ENCODE assay signal across 8 mouse cellular contexts in the genomic region with DNA sequence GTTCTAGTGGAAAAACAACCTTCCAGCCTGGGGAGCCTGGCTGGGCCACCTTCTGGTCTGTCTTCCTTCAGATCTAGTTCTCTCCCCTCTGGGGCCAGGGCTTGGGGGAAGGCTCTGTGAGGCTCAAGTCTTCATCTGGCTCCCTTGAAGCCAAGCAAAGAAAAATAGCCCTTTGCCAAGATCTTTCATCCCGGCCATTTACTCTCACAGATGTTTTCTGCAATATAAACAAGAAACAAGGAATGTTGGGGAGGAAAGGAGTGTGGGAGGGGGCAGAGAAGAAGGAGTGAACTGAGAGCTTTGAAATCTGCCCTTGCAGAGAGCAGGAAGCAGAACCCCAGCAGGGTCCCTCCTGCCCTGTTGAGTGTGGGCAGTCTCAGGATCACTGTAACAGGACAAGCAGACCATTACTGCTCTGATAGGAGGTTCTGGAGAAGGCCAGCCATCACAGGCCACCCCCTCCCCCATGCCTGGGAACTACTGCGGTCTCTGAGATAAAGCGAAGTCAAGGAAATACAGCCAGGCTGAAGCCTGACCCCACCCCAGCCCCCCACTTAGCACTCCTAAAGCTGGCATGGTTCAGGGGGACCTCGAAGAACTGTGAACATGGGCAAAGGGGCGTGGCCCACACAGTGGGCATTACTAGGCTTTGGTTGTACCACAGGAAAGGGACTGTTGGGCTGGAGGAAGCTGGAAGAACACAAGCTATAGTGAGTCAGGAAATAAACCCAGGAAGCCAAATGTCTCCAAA.
DNase-seq lines count a peak whose midpoint lies in the region; ATAC-seq and TF ChIP-seq lines count a peak whose summit lies in the region.

No protein-coding gene starts in this region.

- ATAC-seq in heart, embryonic 16.5 days (replicated peaks; ENCODE audit: extremely low read depth, insufficient read depth, low FRiP score), result peak; percentile 72
- peak; percentile 79 for ATAC-seq in liver, embryonic 12.5 days

- TF ChIP-seq POLR2A in CH12.LX (IDR thresholded peaks at IDR 0.05; ENCODE audit: low read depth, low read length), result no peak

- H3K9ac ChIP-seq in CH12.LX (ENCODE audit: insufficient read depth, low read depth), result peak overlapping the region; percentile 4; the same call in 1 of the 2 replicates
- H3K9ac ChIP-seq in heart, embryonic 16.5 days (ENCODE audit: low read length), result peak overlapping the region; percentile 35
- 0 out of 2 replicates have a peak overlapping the region, but pooled peaks have one; percentile 10 for H3K9ac ChIP-seq in liver, embryonic 12.5 days

- H3K4me1 ChIP-seq in CH12.LX (ENCODE audit: control insufficient read depth in 1 of 2, insufficient read depth in 2 of 2), result peaks cover 64 to 89% of the 10 kb centered on the region in 2 experiments
- peaks cover 48% of the 10 kb centered on the region for H3K4me1 ChIP-seq in heart, embryonic 16.5 days (ENCODE audit: control insufficient read depth, insufficient read depth, low read length)
- peaks cover 45% of the 10 kb centered on the region for H3K4me1 ChIP-seq in liver, embryonic 12.5 days

- no peaks in the 10 kb centered on the region for H3K36me3 ChIP-seq in CH12.LX (replicated peaks in 1 of 2; ENCODE audit: control insufficient read depth in 1 of 2, insufficient read depth in 1 of 2, low read length in 1 of 2)
- no peaks in the 10 kb centered on the region for H3K36me3 ChIP-seq in heart, embryonic 16.5 days (ENCODE audit: control insufficient read depth, insufficient read depth)
- H3K36me3 ChIP-seq in liver, embryonic 12.5 days, result no peaks in the 10 kb centered on the region

- no peak for TF ChIP-seq CTCF in gastrocnemius, adult 2 months (IDR thresholded peaks at IDR 0.05)
- TF ChIP-seq CTCF in CH12.LX (conservative IDR thresholded peaks at IDR 0.05 in 1 of 2, IDR thresholded peaks at IDR 0.05 in 1 of 2; ENCODE audit: low read depth in 2 of 2, low read length in 2 of 2), result no peak

- TF ChIP-seq RAD21 in CH12.LX (IDR thresholded peaks at IDR 0.05; ENCODE audit: low read depth, low read length), result no peak

- no peaks in the 10 kb centered on the region for H3K79me2 ChIP-seq in CH12.LX (replicated peaks; ENCODE audit: control insufficient read depth, extremely low read depth, insufficient read depth, poor library complexity, severe bottlenecking)

- H3K4me2 ChIP-seq in CH12.LX (ENCODE audit: insufficient read depth, low read depth, poor library complexity, severe bottlenecking), result no peak overlapping the region
- no peak overlapping the region for H3K4me2 ChIP-seq in heart, embryonic 16.5 days (ENCODE audit: low read depth, low read length)
- H3K4me2 ChIP-seq in liver, embryonic 12.5 days, result peak overlapping the region; percentile 21; the same call in 1 of the 2 replicates

- dilution Hi-C loops in CH12.LX (cut with MboI; ENCODE audit: extremely low pct_ligation_motif_present, extremely low pct_unique_long_range_greater_than_20kb, low sequenced_read_pairs), result no loop called here

- H3K27ac ChIP-seq in gastrocnemius, adult 2 months, result peak overlapping the region; percentile 64
- peak overlapping the region; percentile 15; the same call in 1 of the 2 replicates for H3K27ac ChIP-seq in CH12.LX (ENCODE audit: insufficient read depth, low read depth)
- H3K27ac ChIP-seq in heart, embryonic 16.5 days (ENCODE audit: low read length), result peak overlapping the region; percentile 77
- H3K27ac ChIP-seq in liver, embryonic 12.5 days, result peak overlapping the region; percentile 65

- no peak for TF ChIP-seq EP300 in CH12.LX (IDR thresholded peaks at IDR 0.05; ENCODE audit: low read length)

- H3K9me3 ChIP-seq in CH12.LX (replicated peaks; ENCODE audit: low read length), result no peaks in the 10 kb centered on the region
- no peaks in the 10 kb centered on the region for H3K9me3 ChIP-seq in heart, embryonic 16.5 days (replicated peaks; ENCODE audit: control insufficient read depth, low read length)
- H3K9me3 ChIP-seq in liver, embryonic 12.5 days (replicated peaks), result no peaks in the 10 kb centered on the region

- no peak overlapping the region for H3K4me3 ChIP-seq in gastrocnemius, adult 2 months
- no peak overlapping the region for H3K4me3 ChIP-seq in CH12.LX (replicated peaks in 1 of 3; ENCODE audit: low read depth in 2 of 3, low read length in 2 of 3, poor library complexity in 1 of 3)
- no peak overlapping the region for H3K4me3 ChIP-seq in heart, embryonic 16.5 days (ENCODE audit: low read length)
- no peak overlapping the region for H3K4me3 ChIP-seq in liver, embryonic 12.5 days

- DNase-seq in gastrocnemius, adult 2 months, result no peak
- no peak for DNase-seq in gastrocnemius, postnatal 36 days
- DNase-seq in CH12.LX (ENCODE audit: extremely low read depth) (no peak), MN1 (ENCODE audit: low spot score) (no peak)
- DNase-seq in layer of hippocampus, postnatal 10 days (ENCODE audit: low spot score in 2 of 2), result no peak
- no peak for DNase-seq in layer of hippocampus, postnatal 25 days (ENCODE audit: extremely low spot score in 1 of 2, low spot score in 1 of 2)

- H3K27me3 ChIP-seq in CH12.LX (replicated peaks), result no peaks in the 10 kb centered on the region
- no peaks in the 10 kb centered on the region for H3K27me3 ChIP-seq in heart, embryonic 16.5 days (ENCODE audit: control insufficient read depth, insufficient read depth, low read length)
- no peaks in the 10 kb centered on the region for H3K27me3 ChIP-seq in liver, embryonic 12.5 days (replicated peaks)

- intact Hi-C loops in gastrocnemius, adult 2 months (cut with DNase I), result no loop called here
- intact Hi-C loops in gastrocnemius, postnatal 36 days (cut with DNase I), result no loop called here

- WGBS in heart, embryonic 16.5 days, result 33% methylated on average over 5 of the region's 5 CpGs
- WGBS in liver, embryonic 12.5 days (ENCODE audit: insufficient replicate concordance), result 14% methylated on average over 5 of the region's 5 CpGs

- in situ Hi-C loops in CH12.LX (cut with MboI; ENCODE audit: low pct_ligation_motif_present, low pct_unique_long_range_greater_than_20kb, low sequenced_read_pairs), result no loop called here

TF ChIP-seq in CH12.LX, 34 proteins besides CTCF, POLR2A, EP300 and RAD21:
- TF ChIP-seq MAX (IDR thresholded peaks at IDR 0.05; ENCODE audit: low read length) (0 out of 2 replicates have a peak, but pooled peaks have one; percentile 14), SIN3A (IDR thresholded peaks at IDR 0.05; ENCODE audit: low read length) (no peak), USF1 (IDR thresholded peaks at IDR 0.05; ENCODE audit: low read depth, low read length) (no peak), NELFE (IDR thresholded peaks at IDR 0.05; ENCODE audit: low read depth, low read length) (no peak), CHD2 (IDR thresholded peaks at IDR 0.05; ENCODE audit: low read length) (0 out of 2 replicates have a peak, but pooled peaks have one; percentile 35)
TF ChIP-seq in CH12.LX: peak in this region for 2.

Comparison
In these comparisons a context has a peak if more than half of its experiments do, and no peak if none do; other contexts are left out.
1. H3K27ac ChIP-seq: peak in every context shown above with its lines; median percentile 77 in heart, embryonic 16.5 days; 65 in liver, embryonic 12.5 days; 64 in gastrocnemius, adult 2 months; 15 in CH12.LX.